In genomic region chr2:48895186-48895585, GRCm38 (mm10) we compare ENCODE assay signal across 22 mouse cellular contexts. TPM values are rescaled to one million over a fixed set of nuclear protein-coding genes. Genes with fewer than 3 reads are reported as not detected.
DNase-seq lines count a peak whose midpoint lies in the region; ATAC-seq and TF ChIP-seq lines count a peak whose summit lies in the region.
"Had no signal": no experiment of that assay in that cellular context is flagged by ENCODE, and none has a peak within 500 bp of the region (broad histone marks: within the 10 kb centered on the region; RNA-seq: fewer than 3 reads in every experiment).

No protein-coding gene starts in this region.

- 91% methylated on average over 3 of the region's 3 CpGs for WGBS in forebrain, embryonic 15.5 days
- WGBS in forebrain, embryonic 10.5 days, result 95% methylated on average over 3 of the region's 3 CpGs
- WGBS in midbrain, embryonic 11.5 days, result 79% methylated on average over 3 of the region's 3 CpGs
- 82% methylated on average over 3 of the region's 3 CpGs for WGBS in midbrain, postnatal 0 days

- TF ChIP-seq CTCF in midbrain, postnatal 0 days (IDR thresholded peaks at IDR 0.05), result no peak
- TF ChIP-seq CTCF in MEL (IDR thresholded peaks at IDR 0.05 in 2 of 3, conservative IDR thresholded peaks at IDR 0.05 in 1 of 3; ENCODE audit: control insufficient read depth in 1 of 3, insufficient read depth in 1 of 3, low read depth in 2 of 3, low read length in 3 of 3, poor library complexity in 1 of 3, severe bottlenecking in 1 of 3), result no peak

- H3K4me1 ChIP-seq in forebrain, embryonic 15.5 days, result no peaks in the 10 kb centered on the region
- H3K4me1 ChIP-seq in forebrain, embryonic 10.5 days, result no peaks in the 10 kb centered on the region
- no peaks in the 10 kb centered on the region for H3K4me1 ChIP-seq in midbrain, embryonic 11.5 days (ENCODE audit: control insufficient read depth, insufficient read depth, low read length)
- no peaks in the 10 kb centered on the region for H3K4me1 ChIP-seq in midbrain, postnatal 0 days (ENCODE audit: insufficient read depth, low read length)
- H3K4me1 ChIP-seq in MEL (ENCODE audit: control insufficient read depth in 1 of 2, insufficient read depth in 2 of 2, low read length in 2 of 2), result no peaks in the 10 kb centered on the region; a peak in 1 of 4 replicates
- H3K4me1 ChIP-seq: embryonic facial prominence, embryonic 10.5 days; embryonic facial prominence, embryonic 12.5 days; forebrain, embryonic 12.5 days had no signal

- no peak overlapping the region for H3K27ac ChIP-seq in forebrain, embryonic 15.5 days (replicated peaks)
- H3K27ac ChIP-seq in forebrain, embryonic 10.5 days, result no peak overlapping the region
- no peak overlapping the region for H3K27ac ChIP-seq in midbrain, embryonic 11.5 days (ENCODE audit: low read depth, low read length)
- H3K27ac ChIP-seq in midbrain, postnatal 0 days (ENCODE audit: low read depth, low read length), result no peak overlapping the region
- H3K27ac ChIP-seq in MEL (ENCODE audit: control insufficient read depth, low read depth, low read length), result no peak overlapping the region
- H3K27ac ChIP-seq: embryonic facial prominence, embryonic 10.5 days; embryonic facial prominence, embryonic 12.5 days; forebrain, embryonic 12.5 days had no signal

- no peak for DNase-seq in forebrain, embryonic 10.5 days (ENCODE audit: extremely low spot score, low spot score)
- DNase-seq in midbrain, embryonic 11.5 days (ENCODE audit: low spot score, missing footprints), result no peak
- DNase-seq in midbrain, postnatal 0 days (ENCODE audit: low spot score), result no peak
- no peak for DNase-seq in MEL (ENCODE audit: low read depth, low spot score)
- DNase-seq in right cerebral cortex, adult 2 months (ENCODE audit: low spot score in 2 of 2), result no peak
- DNase-seq: adrenal gland, adult 2 months; adrenal gland, postnatal 10 days; adrenal gland, postnatal 25 days; B cell, adult 2 months; cerebellum, adult 11 months; cerebellum, adult 18-20 months; cerebellum, adult 8-10 months; cerebellum, postnatal 10 days; cerebellum, postnatal 25 days; forebrain, postnatal 0 days had no signal

- H3K4me3 ChIP-seq in forebrain, embryonic 15.5 days, result no peak overlapping the region
- no peak overlapping the region for H3K4me3 ChIP-seq in forebrain, embryonic 10.5 days
- no peak overlapping the region for H3K4me3 ChIP-seq in midbrain, embryonic 11.5 days (ENCODE audit: low read depth, low read length)
- H3K4me3 ChIP-seq in midbrain, postnatal 0 days (ENCODE audit: low read depth, low read length), result no peak overlapping the region
- no peak overlapping the region for H3K4me3 ChIP-seq in MEL (ENCODE audit: control insufficient read depth in 1 of 2, insufficient read depth in 1 of 2, low read depth in 2 of 2, low read length in 2 of 2)
- H3K4me3 ChIP-seq: embryonic facial prominence, embryonic 10.5 days; embryonic facial prominence, embryonic 12.5 days; forebrain, embryonic 12.5 days had no signal

- ATAC-seq in forebrain, embryonic 15.5 days (replicated peaks), result 0 out of 2 replicates have a peak, but pooled peaks have one; percentile 24
- 0 out of 2 replicates have a peak, but pooled peaks have one; percentile 22 for ATAC-seq in midbrain, embryonic 11.5 days (ENCODE audit: low FRiP score)
- no peak for ATAC-seq in midbrain, postnatal 0 days (ENCODE audit: low FRiP score)
- ATAC-seq: CD4-positive, CD25-positive, alpha-beta regulatory T cell, adult 4 months; forebrain, embryonic 14.5 days; forebrain, postnatal 0 days had no signal

- TF ChIP-seq RAD21 in MEL (IDR thresholded peaks at IDR 0.05; ENCODE audit: low read depth, low read length), result no peak

- no peaks in the 10 kb centered on the region for H3K27me3 ChIP-seq in forebrain, embryonic 15.5 days
- no peaks in the 10 kb centered on the region for H3K27me3 ChIP-seq in forebrain, embryonic 10.5 days (ENCODE audit: poor library complexity, severe bottlenecking)
- H3K27me3 ChIP-seq in midbrain, embryonic 11.5 days (ENCODE audit: control insufficient read depth, insufficient read depth, low read length), result no peaks in the 10 kb centered on the region
- H3K27me3 ChIP-seq in midbrain, postnatal 0 days (ENCODE audit: insufficient read depth, low read length), result no peaks in the 10 kb centered on the region
- no peaks in the 10 kb centered on the region for H3K27me3 ChIP-seq in MEL (ENCODE audit: control insufficient read depth in 1 of 2, insufficient read depth in 2 of 2, low read length in 2 of 2)
- H3K27me3 ChIP-seq: embryonic facial prominence, embryonic 12.5 days; forebrain, embryonic 12.5 days had no signal

- no peak overlapping the region for H3K9ac ChIP-seq in forebrain, embryonic 15.5 days (replicated peaks)
- no peak overlapping the region for H3K9ac ChIP-seq in midbrain, embryonic 11.5 days (ENCODE audit: low read length)
- no peak overlapping the region for H3K9ac ChIP-seq in midbrain, postnatal 0 days (replicated peaks; ENCODE audit: low read length, poor library complexity, severe bottlenecking)
- H3K9ac ChIP-seq in MEL (ENCODE audit: control insufficient read depth, low read depth, low read length, poor library complexity, severe bottlenecking), result no peak overlapping the region
- H3K9ac ChIP-seq: embryonic facial prominence, embryonic 12.5 days; forebrain, embryonic 12.5 days; forebrain, postnatal 0 days had no signal

- peaks cover 35% of the 10 kb centered on the region for H3K36me3 ChIP-seq in forebrain, embryonic 15.5 days
- peaks cover 54% of the 10 kb centered on the region for H3K36me3 ChIP-seq in forebrain, embryonic 10.5 days (replicated peaks)
- H3K36me3 ChIP-seq in midbrain, embryonic 11.5 days (ENCODE audit: control insufficient read depth, insufficient read depth, low read length), result no peaks in the 10 kb centered on the region
- peaks cover 11% of the 10 kb centered on the region for H3K36me3 ChIP-seq in midbrain, postnatal 0 days (ENCODE audit: insufficient read depth, low read length)
- H3K36me3 ChIP-seq in MEL (ENCODE audit: control insufficient read depth in 1 of 2, insufficient read depth in 2 of 2, low read length in 2 of 2), result peaks cover 2 to 5% of the 10 kb centered on the region in 2 experiments

- TF ChIP-seq EP300 in MEL (IDR thresholded peaks at IDR 0.05; ENCODE audit: low read depth in 1 of 2, low read length in 2 of 2), result no peak

- no peak overlapping the region for H3K4me2 ChIP-seq in forebrain, embryonic 15.5 days (replicated peaks)
- no peak overlapping the region for H3K4me2 ChIP-seq in midbrain, embryonic 11.5 days
- no peak overlapping the region for H3K4me2 ChIP-seq in midbrain, postnatal 0 days (ENCODE audit: low read depth, low read length, poor library complexity, severe bottlenecking)
- H3K4me2 ChIP-seq: embryonic facial prominence, embryonic 12.5 days; forebrain, embryonic 12.5 days had no signal

- H3K79me2 ChIP-seq in MEL (ENCODE audit: control insufficient read depth, insufficient read depth, low read length, poor library complexity), result no peaks in the 10 kb centered on the region

- no peaks in the 10 kb centered on the region for H3K9me3 ChIP-seq in forebrain, embryonic 15.5 days
- H3K9me3 ChIP-seq in forebrain, embryonic 10.5 days, result no peaks in the 10 kb centered on the region
- no peaks in the 10 kb centered on the region for H3K9me3 ChIP-seq in midbrain, embryonic 11.5 days (ENCODE audit: control insufficient read depth, low read length)
- no peaks in the 10 kb centered on the region for H3K9me3 ChIP-seq in midbrain, postnatal 0 days (ENCODE audit: low read length)
- H3K9me3 ChIP-seq in MEL (replicated peaks; ENCODE audit: insufficient read depth, low read length), result no peaks in the 10 kb centered on the region
- H3K9me3 ChIP-seq: embryonic facial prominence, embryonic 10.5 days; embryonic facial prominence, embryonic 12.5 days; forebrain, embryonic 12.5 days; G1E had no signal

- TF ChIP-seq POLR2A in MEL (IDR thresholded peaks at IDR 0.05; ENCODE audit: control insufficient read depth in 1 of 2, insufficient read depth in 1 of 2, low read depth in 1 of 2, low read length in 2 of 2, poor library complexity in 1 of 2), result no peak

TF ChIP-seq in MEL, 35 proteins besides CTCF, POLR2A, EP300 and RAD21:
- TF ChIP-seq MAZ (IDR thresholded peaks at IDR 0.05; ENCODE audit: low read depth, low read length) (no peak), MAFK (IDR thresholded peaks at IDR 0.05; ENCODE audit: borderline replicate concordance, low read depth, low read length) (peak; percentile 74; the same call in 1 of the 2 replicates)

RNA-seq across cellular contexts. Expression of gene Mbd5, which starts 54.1 kb away (rescaled TPM):
- polyA plus RNA-seq in forebrain, embryonic 15.5 days (2015; fragmentation: Nextera tagmentation; extraction: Ambion mirVana), result 33.9 and 36.3 TPM in 2 replicates
- 19.6 and 20.6 TPM in 2 replicates for polyA plus RNA-seq in forebrain, embryonic 10.5 days (2016; fragmentation: Nextera tagmentation; extraction: Ambion mirVana)
- polyA plus RNA-seq in midbrain, embryonic 11.5 days (2014; fragmentation: Nextera tagmentation; extraction: Ambion mirVana), result 34.0 and 35.9 TPM in 2 replicates
- 27.6 and 27.7 TPM in 2 replicates for total RNA-seq in midbrain, postnatal 0 days (2014; rRNA removed)
- polyA plus RNA-seq in midbrain, postnatal 0 days (2015; fragmentation: Nextera tagmentation; extraction: Ambion mirVana), result 22.7 and 25.1 TPM in 2 replicates
- 4.1 and 4.4 TPM in 2 replicates for total RNA-seq in MEL (2012; rRNA removed)
- 1 to 10 TPM in 1 of 2 experiments, not detected in 1; 8.7 TPM for polyA plus RNA-seq in MEL (2012; ENCODE audit: insufficient read depth in 1 of 2, insufficient read length in 2 of 2, low read depth in 1 of 2, low replicate concordance in 2 of 2, missing spikeins in 1 of 2)

RNA-seq across cellular contexts. Expression of gene Orc4, which starts 54.9 kb away (rescaled TPM):
- 102 and 105 TPM in 2 replicates for polyA plus RNA-seq in forebrain, embryonic 15.5 days (2015; fragmentation: Nextera tagmentation; extraction: Ambion mirVana)
- polyA plus RNA-seq in forebrain, embryonic 10.5 days (2016; fragmentation: Nextera tagmentation; extraction: Ambion mirVana), result 118 and 127 TPM in 2 replicates
- 142 and 151 TPM in 2 replicates for polyA plus RNA-seq in midbrain, embryonic 11.5 days (2014; fragmentation: Nextera tagmentation; extraction: Ambion mirVana)
- total RNA-seq in midbrain, postnatal 0 days (2014; rRNA removed), result 42.9 and 86.2 TPM in 2 replicates
- 69.0 and 75.0 TPM in 2 replicates for polyA plus RNA-seq in midbrain, postnatal 0 days (2015; fragmentation: Nextera tagmentation; extraction: Ambion mirVana)
- total RNA-seq in MEL (2012; rRNA removed), result 41.2 and 44.8 TPM in 2 replicates
- polyA plus RNA-seq in MEL (2012; ENCODE audit: insufficient read depth in 1 of 2, insufficient read length in 2 of 2, low read depth in 1 of 2, low replicate concordance in 2 of 2, missing spikeins in 1 of 2), result 100 to 1,000 TPM in 1 of 2 experiments, 10 to 100 TPM in 1; 42.2 to 362 TPM
